Mouse (Mus musculus): ENCODE results near the gene Daw1. TPM values are rescaled to one million over a fixed set of nuclear protein-coding genes. Genes with fewer than 3 reads are reported as not detected.

Gene Daw1
- not detected for polyA plus RNA-seq (2017; shearing (Covaris generic))

DNA sequence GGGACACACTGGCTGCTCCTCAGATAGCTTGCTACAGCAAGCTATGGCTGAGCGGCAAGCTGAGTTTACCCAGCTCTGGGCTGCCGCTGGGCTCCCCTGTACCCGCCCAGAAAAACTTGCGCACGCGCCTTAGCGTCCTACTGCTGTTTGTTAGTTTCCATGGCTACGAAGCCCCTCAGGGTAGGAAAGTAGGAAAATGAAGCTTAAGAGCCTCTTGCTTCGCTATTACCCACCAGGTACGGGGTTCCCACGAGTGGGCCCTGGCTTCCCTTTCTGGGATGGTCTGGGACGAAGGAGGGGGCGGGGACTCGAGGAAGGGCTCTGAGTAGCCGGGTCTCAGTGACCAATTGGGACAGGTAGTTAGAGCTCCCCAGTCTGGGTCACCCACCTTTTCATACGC lies at the start of gene Daw1:
Gene Daw1 (plus strand): TSS at position 150 of the 400 bp plus-strand sequence.

DNA sequence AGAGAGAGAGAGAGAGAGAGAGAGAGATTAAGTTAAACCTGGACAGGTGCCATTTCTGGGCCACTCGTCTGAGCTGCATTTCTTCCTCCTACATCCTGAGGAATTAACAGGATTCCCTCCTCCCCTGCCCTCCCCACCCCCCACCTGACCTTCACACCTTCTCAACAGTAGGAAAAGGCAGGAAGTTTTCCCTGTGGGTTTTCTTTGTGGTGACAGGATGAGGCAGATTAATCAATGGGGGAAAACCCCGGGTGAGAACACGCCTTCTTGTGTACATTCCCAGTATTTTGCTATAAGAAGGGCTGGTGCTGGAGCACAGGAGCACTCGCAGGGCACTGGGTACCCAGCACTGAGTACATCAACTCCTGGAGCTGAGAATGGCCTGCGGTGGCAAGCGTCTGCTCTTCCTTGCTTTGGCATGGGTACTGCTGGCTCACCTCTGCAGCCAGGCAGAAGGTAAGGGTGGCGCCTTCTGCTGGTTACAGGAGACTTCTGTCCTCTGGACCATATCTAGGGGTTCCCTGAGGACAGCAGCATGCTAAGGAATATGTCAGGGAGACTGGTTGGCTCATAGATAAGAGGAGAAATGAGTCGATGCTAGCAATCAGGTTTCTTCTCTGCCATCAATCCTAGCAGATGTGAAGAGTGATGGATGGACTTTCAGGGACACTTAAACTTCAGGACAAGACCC lies 43.0 kb upstream of the Daw1 start, which contains the start of gene Ccl20:
Gene Ccl20 (plus strand): TSS at position 320 of the 691 bp plus-strand sequence.

Other genes with a start within 250 kb of the Daw1 start
- not detected for gene A030005L19Rik, start 246.4 kb upstream of the Daw1 start, polyA plus RNA-seq (2017; shearing (Covaris generic))
- not detected for gene A030014E15Rik, start 234.8 kb upstream of the Daw1 start, polyA plus RNA-seq (2017; shearing (Covaris generic))
- gene Gm6217, start 228.4 kb upstream of the Daw1 start, polyA plus RNA-seq (2017; shearing (Covaris generic)), result not detected
- gene A030003K21Rik, start 216.4 kb upstream of the Daw1 start, polyA plus RNA-seq (2017; shearing (Covaris generic)), result not detected
- gene Gm7544, start 203.7 kb upstream of the Daw1 start, polyA plus RNA-seq (2017; shearing (Covaris generic)), result not detected
- not detected for gene Gm47955, start 199.5 kb upstream of the Daw1 start, polyA plus RNA-seq (2017; shearing (Covaris generic))
- not detected for gene Gm47959, start 159.2 kb upstream of the Daw1 start, polyA plus RNA-seq (2017; shearing (Covaris generic))
- not detected for gene Slc19a3, start 121.3 kb upstream of the Daw1 start, polyA plus RNA-seq (2017; shearing (Covaris generic))
- gene Krtap28-10, start 117.3 kb upstream of the Daw1 start, polyA plus RNA-seq (2017; shearing (Covaris generic)), result not detected
- gene Gm47969, start 114.8 kb upstream of the Daw1 start, polyA plus RNA-seq (2017; shearing (Covaris generic)), result 0.57 TPM
- gene A030005K14Rik, start 100.4 kb upstream of the Daw1 start, polyA plus RNA-seq (2017; shearing (Covaris generic)), result not detected
- not detected for gene Krtap28-13, start 98.8 kb upstream of the Daw1 start, polyA plus RNA-seq (2017; shearing (Covaris generic))
- not detected for gene Ccl20, start 43.0 kb upstream of the Daw1 start, polyA plus RNA-seq (2017; shearing (Covaris generic))
- gene Sphkap, start 248.4 kb downstream of the Daw1 start, polyA plus RNA-seq (2017; shearing (Covaris generic)), result 0.06 TPM

Measured in naive thymus-derived CD4-positive, alpha-beta T cell, adult 5 months (primary cell).